Mouse (Mus musculus) kidney, adult 11 months (tissue): ENCODE measurements at regions not wholly inside any gene's neighbourhood (a gene's known extent, or its start where the extent isn't known, plus 50 kb on each side); places are given as distances from the start of the nearest gene placed in this dataset.

Source experiments
- DNase-seq: peaks from one replicate; pipeline ENCODE4 v3.0.0; 2022

DNA sequence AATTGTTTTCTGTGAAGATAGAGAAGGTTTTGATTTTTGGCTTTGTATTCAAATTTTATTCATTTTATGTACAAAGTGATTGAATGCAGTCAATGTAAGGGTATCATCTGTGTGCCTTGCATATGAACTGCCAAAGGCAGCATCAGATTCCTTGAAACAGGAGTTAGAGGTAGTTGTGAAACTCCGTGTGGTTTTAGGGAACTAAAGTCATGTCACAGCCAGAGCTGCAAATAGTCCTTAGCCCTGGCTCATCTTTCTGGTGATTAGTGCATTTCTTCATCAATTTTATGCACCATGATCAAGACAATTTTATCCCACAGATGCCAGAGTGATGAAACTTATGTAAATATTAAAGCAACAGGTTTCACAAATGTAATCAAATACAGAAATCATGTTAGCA, 534.4 kb downstream of the Flrt2 start:
- no peak for DNase-seq

- no peak for DNase-seq
Observed at GRCm38 (mm10) chr12:96228714-96229113, 536.7 kb downstream of the Flrt2 start.

DNA sequence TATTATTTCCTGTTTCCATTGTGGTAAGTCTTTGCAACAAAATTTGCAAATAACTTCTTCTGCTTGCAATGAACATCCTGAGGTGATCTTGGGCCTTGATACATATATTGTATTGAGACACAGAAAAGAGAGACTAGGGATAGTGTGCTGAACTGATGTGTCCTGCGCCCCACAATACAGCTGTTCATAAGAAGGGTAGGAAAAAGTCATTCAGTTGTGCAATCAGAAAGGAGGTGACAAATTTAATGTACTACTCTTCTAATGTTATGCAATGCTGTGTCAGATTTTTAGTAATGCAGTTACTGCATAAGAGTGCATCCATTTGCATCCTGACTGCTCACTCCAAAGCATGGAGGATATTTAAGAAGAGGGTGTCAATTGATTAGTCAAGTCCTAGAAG, 543.5 kb downstream of the Flrt2 start:
- no peak for DNase-seq

- DNase-seq, result no peak
Observed at GRCm38 (mm10) chr12:96235996-96236525, 544.0 kb downstream of the Flrt2 start.

- DNase-seq, result no peak
Observed at GRCm38 (mm10) chr12:96239642-96240041, 547.6 kb downstream of the Flrt2 start.

- DNase-seq, result no peak
Observed at GRCm38 (mm10) chr12:96261978-96262377, 570.0 kb downstream of the Flrt2 start.

DNA sequence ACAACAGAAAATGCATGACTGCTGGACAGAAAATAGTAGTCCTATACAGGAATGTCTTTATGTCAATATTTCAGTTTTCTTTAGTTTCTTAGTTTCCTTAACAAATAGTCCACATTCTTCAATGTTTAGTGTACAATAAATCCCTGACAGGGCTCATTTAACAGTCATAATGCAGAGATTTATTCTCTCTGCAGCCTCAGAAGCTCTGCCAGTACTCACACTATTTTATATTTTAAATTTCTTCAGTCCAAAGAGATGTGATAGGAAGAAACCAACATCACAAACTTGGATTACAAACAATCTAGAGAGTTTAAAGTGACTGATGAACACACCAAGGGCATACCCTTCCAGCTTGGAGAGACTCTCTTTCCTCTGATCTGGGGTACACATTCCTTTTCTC, 583.9 kb downstream of the Flrt2 start:
- no peak for DNase-seq

DNA sequence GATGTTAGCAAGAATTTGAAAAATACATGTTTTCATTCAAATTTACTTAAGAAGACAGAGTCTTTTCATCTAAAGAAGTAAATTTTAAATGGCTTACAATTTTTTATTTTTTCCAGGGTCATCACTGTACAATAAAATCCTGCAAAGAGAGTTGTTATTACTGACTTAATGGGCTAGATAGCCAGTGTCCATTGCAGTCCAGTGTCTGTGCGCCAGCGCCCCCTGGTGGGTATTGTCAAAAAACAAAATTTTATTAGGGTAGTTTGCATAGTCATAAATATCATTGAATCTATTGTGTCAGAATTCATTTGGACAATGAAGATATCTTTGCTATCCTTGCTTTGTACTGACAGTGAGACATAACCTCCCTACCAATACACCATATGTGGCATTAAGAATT, 619.1 kb downstream of the Flrt2 start:
- no peak for DNase-seq

DNA sequence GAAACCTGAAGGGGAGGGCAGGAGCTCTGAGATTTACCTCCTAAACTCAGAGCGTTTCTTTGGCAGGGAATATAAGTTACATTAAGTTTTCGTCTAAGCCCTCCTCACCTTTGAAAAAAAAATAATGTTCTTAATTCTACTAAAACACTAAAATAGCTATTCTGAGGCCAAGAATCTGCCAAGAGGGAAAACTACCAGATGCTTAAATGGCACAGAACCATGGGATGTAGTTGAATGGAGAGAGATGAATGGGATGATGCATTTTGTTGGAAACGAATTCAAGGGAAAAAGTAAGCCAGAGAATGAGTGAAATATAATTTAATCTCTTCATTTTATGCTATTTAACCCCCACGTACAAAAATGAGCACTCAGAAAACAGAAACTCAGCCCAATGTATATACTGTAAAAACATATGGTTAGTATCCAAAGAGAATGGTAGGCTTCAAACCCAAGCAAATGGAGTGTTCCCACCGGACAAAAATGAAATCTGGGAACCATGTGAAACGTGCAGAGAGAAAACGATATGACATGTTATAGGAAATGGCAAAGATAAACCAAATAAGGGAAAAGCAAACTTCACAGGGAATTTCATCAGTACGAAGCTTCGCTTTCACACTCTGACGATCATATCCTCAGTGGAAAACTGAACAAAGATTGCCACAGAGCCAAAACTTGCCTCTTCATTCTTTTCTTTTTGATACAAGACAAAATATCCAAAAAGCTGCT, 631.2 kb downstream of the Flrt2 start:
- DNase-seq, result no peak

GRCm38 (mm10) chr12:96351143-96351542, 659.1 kb downstream of the Flrt2 start:
- no peak for DNase-seq

- DNase-seq, result no peak
Observed at GRCm38 (mm10) chr12:96378924-96379323, 686.9 kb downstream of the Flrt2 start.

DNA sequence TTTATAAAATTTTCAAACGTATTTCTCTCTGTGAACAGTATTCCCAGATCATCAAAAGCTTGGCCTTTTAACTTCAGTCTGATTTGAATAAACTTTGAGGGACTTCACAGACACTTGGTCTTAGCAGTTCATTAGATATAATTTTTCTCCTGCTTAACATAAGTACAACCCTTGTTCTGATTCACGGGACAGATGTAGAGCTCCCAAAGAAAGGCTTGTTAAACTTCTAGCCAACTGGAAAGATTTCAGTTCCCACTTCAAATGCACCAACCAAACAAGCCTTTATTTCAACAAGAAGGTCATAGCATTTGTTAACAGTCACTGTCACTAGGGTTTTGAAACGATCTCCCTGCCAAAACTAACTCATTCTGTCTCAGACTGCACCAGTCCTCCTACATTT, 727.1 kb downstream of the Flrt2 start:
- no peak for DNase-seq

GRCm38 (mm10) chr12:96419567-96419966, 727.5 kb downstream of the Flrt2 start:
- no peak for DNase-seq

DNA sequence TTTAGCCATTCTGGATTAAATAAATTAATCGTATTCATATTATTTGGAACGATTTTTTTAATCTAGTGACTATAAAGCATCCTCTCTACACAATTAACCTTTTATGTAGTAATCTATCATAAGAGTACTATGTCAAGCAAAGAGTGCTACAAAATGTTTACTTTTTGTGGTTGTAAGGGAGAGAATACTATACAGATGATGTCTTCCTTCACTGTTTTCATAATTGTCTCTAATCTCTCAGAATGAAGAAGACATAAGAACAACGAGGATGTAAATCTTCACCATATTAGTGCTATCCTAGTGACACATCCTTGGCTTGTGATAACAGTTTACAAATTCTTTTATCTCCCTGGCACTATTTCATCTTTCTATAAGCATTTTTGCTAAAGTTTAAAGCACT, 735.6 kb downstream of the Flrt2 start:
- no peak for DNase-seq

GRCm38 (mm10) chr12:96442546-96442945, 750.5 kb downstream of the Flrt2 start:
- no peak for DNase-seq

DNA sequence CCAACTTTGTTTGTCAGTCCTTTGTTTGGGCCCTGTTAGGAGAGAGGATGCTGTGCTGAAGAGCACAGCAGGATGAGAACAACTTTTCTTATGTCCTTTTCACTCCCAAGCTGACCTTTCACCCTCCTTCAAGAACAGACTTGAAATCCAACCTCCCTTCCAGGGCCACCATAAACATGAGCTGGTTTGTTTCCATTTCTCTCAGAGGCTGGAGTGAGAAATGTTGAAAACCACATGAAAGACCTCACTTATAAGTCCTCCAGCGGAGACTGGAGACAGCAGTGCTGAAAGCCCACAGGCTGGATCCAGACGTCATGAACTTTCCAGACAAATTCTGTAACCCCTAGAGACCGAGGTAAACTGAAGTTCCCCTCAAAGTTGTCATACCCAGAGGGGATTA, 761.3 kb downstream of the Flrt2 start:
- DNase-seq, result no peak

- DNase-seq, result no peak
Observed at GRCm38 (mm10) chr12:96476344-96476743, 784.3 kb downstream of the Flrt2 start.

- no peak for DNase-seq
Observed at GRCm38 (mm10) chr12:96488448-96488960, 796.5 kb downstream of the Flrt2 start.

DNA sequence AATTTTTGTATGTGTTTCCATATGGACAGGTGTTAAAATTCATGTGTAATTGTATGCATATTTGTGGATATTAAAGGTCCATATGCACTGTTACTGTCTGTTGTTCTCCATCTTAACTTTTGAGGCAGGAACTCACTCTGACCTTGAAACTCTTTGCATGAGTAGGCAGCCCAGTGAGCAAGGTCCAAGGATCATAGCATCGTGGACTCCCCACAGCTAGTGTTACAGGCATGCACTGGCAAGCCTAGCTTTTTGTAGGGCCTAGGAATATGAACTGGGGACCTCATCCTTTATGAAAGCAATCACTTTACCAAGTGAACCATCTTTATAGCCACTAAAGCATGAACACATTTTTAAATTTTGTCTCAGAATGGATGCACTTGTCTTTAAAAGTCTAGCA, 817.6 kb downstream of the Flrt2 start:
- no peak for DNase-seq

- DNase-seq, result no peak
Observed at GRCm38 (mm10) chr12:96558824-96559223, 866.8 kb downstream of the Flrt2 start.

- peak; percentile 16 for DNase-seq
Observed at GRCm38 (mm10) chr12:96594845-96595244, 902.8 kb downstream of the Flrt2 start.

DNA sequence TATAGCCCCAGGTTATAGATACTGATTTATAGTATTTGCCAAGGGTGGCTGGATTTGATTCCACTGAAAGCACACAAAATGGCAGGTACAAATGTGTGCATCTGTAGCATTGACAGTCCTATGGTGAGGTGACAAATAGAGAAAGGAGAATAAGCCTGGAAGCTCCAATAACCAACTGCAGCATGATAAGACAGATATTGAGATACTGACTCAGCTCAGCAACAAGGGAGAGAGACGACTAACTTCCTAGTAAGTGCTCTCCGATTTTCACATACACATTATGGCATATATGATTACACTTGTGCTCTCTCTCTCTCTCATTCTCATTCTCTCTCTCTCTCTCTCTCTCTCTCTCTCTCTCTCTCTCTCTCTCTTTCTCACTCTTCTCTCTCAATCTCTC, 923.1 kb downstream of the Flrt2 start:
- no peak for DNase-seq

GRCm38 (mm10) chr12:96615850-96616249, 923.8 kb downstream of the Flrt2 start:
- DNase-seq, result no peak

DNA sequence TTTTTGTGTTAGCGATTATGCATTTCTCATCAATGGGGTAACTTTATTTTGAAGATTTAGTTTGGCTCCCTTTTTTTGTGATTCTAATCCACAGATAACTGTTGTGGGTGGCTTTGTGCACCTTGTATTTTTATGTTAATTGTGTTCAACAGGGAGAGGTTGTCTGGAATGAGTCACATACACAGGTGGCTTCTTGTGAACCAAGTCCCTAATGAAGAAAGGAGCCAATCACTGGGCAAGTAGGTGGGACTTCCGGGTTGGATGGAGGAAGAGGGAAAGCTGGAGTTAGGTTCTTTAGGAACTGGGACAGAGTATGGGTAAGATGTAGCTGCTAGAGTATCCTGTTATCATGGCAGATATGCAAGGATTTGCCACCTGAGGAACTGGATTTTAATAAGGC, 925.2 kb downstream of the Flrt2 start:
- DNase-seq, result no peak
